Mouse (Mus musculus) heart, postnatal 25 days (tissue): Measurements from ENCODE around the gene Vps16. TPM values are rescaled to one million over a fixed set of nuclear protein-coding genes. Genes with fewer than 3 reads are reported as not detected.

Experiments
- DNase-seq: peaks from one replicate; pipeline ENCODE4 v3.0.0; 2022; ENCODE audit warnings: low spot score
- intact Hi-C: fragments of 180-260 bp; cut with DNase I; formaldehyde crosslinking; loops from one replicate; pipeline ENCODE4 v1.15.1; 2025
- total RNA-seq, 2 experiments: library from RNA; stranded (reverse); gene quantifications; 2 replicates each; pipeline ENCODE4 v1.2.3; 2021

Vps16 gene
- total RNA-seq = 10 to 100 TPM; 21.9 to 26.6 TPM

DNA sequence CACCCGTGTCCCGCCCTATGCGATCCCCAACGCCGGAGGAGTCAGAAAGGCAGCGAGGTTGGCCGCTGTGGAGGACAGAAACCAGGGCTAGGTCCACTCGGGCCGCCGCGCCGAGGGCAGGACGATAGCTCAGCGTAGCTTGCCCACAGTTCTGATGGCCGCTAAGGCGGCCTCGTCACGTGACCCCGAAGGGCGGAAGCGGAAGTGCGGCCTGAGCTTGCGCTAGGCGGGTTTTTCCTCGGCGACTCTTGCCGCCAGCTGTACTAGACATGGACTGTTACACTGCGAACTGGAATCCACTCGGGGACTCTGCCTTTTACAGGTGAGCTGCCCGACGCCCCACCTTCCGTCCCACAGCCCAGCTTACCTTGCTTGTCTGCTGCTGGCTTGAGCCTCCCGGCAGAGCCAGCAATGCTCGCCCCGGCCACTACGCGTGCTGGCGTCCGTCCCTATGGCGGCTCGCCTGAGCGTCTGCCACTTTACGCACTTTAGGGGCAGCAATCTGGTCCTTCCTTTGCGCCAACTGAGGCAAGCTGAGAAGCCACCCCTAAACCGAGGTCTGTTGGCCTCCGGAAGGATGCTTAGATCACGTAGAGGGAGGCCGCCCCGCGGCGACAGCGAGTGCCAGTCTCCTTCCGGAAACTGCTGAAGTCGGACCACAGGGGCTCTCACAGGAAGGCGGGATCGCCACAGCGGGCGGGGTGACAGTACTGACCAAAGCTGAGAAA is at the start of gene Vps16, which contains the start of gene Pced1a:
Gene Vps16 (plus strand): TSS at position 214 of the 728 bp plus-strand sequence.
Gene Pced1a (minus strand): TSS at position 576 of the 728 bp plus-strand sequence.
- peak; percentile 84 for DNase-seq
- intact Hi-C loops = loop anchor here (2.0 to 10.0 kb wide), 2 partner anchors 27 to 241 kb away; partner anchors contain the start of genes Ddrgk1, Itpa and Ptpra

GRCm38 (mm10) chr2:130374951-130375350 is 49.2 kb upstream of the Vps16 start:
- no peak for DNase-seq
- intact Hi-C loops = no loop called here

DNA sequence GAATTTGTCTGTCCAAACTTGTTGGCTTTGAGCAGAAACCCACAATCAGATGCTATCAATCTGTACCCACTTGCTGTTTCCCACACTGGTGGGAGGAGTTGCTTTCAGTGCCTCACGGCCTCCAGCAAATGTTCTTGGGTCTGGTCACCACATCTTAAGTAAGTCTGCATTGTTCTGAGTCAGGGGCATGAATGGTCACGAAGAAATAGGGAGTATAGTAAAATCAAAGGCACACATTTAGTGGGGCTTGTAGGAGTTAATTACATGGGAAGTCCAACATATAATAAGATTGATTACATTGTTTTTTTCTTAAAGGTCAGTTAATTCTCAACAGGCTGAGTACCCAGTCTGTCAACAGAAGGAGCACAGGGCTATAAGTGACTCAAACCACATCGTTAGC is 40.9 kb upstream of the Vps16 start:
- DNase-seq = no peak
- intact Hi-C loops = no loop called here

DNA sequence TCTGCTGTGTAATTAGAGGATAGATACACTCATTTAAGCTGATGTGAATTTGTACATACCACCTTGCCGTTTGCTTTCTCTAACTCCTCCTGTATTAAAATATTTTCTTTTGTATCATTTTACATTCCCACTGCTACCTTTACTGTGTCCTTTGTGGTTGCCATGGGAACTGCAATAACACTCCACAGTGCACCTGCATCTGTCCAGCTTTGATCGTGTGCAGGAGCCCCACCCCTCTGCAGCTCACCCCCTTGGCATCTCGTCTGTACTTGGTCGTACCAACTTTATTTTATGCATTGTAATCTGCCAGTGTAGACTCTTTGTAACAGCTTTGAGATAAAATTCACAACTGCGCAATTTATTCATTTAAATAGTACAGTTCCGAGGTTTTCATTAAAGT is 40.2 kb upstream of the Vps16 start:
- DNase-seq = no peak

DNA sequence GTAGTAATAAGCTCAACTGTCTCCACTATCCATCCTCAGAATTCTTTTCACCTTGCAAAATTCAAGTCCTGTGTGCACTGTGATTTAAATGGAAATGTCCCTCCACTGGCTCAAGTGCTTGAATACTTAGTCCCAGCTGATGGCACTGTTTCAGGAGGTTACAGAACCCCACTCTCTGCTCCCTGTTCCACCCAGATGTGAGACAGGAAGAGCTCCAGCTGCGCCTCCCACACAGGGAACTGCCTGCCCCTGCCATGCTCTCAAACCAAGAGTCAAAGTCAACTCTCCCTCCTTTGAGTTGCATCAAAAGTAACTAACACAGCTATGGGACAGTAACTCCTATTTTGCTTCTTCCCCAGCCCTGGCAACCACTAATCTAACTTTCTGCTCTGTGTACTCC is 37.9 kb upstream of the Vps16 start:
- DNase-seq = no peak
- intact Hi-C loops = no loop called here

More for the DNA sequence above, 40.2 kb upstream of the Vps16 start:
- intact Hi-C loops = no loop called here

GRCm38 (mm10) chr2:130388796-130389195 is 35.3 kb upstream of the Vps16 start:
- no peak for DNase-seq
- intact Hi-C loops = no loop called here

- DNase-seq = no peak
- intact Hi-C loops = no loop called here
Observed at GRCm38 (mm10) chr2:130390993-130391625, 33.0 kb upstream of the Vps16 start.

DNA sequence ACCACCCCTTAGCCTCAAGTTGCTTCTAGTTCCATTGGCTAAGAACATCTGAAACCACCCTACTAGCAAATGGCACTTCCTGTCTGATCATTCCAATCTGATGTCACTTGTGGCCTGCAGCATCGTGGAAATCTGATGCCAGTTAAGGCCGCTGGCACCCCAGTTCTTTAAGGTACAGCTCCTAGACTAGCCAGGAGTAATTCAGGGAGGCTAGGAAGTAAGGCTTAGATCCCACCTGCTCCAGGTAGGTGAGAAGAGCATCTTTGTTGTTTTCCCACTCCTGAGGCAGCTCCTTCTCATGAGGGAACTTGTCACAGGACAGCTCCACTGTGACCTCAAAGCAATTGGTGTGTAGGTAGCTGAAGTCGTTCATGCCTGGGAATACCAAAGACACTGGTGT is 31.3 kb upstream of the Vps16 start:
- intact Hi-C loops = no loop called here
- DNase-seq = no peak

DNA sequence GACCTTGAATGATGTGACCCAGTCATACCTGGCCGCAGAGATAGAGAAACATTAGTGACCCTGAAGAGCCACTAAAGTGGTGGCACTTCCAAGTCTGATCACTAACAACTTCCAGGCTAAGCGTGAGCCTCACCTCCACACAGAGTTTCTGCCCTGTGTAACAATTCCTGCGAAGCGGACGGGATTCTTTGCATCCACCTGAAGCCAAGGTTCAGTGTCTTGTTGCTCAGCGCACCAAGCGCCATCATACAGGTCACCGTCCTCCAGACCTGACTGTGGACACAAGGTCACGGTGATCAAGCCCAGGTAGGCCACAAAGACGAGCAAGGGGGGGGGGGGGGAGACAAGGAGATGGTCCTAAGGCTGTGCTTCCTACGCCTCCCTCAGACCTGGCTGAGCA is 28.4 kb upstream of the Vps16 start:
- intact Hi-C loops = loop anchor here (5.0 kb wide), 1 partner anchor 68 kb away; no protein-coding TSS in a partner anchor
- DNase-seq = no peak

DNA sequence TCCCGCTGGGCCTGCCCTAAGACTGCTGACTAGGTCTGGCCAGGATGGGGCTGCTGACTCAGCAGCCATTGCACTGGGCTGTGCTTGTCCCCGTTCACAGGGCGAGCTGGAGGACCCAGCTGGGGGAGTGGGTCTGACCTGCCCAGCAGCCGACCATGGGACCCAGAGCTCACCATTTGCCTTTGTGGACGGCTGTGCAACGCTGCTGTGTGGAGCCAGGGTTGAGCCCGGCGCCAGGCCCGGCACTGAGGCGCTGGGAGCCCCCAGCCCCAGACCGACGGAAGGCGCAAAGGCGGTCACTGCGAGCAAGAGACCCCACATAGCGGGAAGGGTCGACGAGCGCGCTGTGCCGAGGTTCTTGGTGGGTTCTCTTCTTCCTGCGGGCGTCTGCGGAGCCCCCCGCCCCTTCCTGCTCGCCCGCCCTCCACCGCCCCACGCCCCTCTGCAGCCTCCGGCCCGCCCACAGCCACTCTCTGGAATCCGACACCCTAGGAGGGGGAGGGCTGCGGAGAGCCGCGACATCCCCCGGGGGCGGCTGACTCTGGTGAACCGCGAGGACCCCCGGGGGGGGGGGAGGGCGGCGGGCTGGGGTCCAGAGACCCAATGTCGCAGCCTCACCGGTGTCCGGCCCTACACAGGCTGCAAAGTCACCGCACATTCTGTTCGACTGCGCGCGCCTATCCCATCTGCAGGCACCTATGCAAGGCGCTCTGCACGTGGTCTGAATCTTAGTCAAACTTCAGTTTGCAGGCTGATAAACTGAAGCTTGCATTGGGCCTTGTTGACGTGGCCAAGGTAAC is 26.8 kb upstream of the Vps16 start, which contains the start of gene Cpxm1:
Gene Cpxm1 (minus strand): TSS at position 389 of the 800 bp plus-strand sequence.
- intact Hi-C loops = loop anchor here (5.0 kb wide), 1 partner anchor 70 kb away; no protein-coding TSS in a partner anchor
- DNase-seq = no peak

DNA sequence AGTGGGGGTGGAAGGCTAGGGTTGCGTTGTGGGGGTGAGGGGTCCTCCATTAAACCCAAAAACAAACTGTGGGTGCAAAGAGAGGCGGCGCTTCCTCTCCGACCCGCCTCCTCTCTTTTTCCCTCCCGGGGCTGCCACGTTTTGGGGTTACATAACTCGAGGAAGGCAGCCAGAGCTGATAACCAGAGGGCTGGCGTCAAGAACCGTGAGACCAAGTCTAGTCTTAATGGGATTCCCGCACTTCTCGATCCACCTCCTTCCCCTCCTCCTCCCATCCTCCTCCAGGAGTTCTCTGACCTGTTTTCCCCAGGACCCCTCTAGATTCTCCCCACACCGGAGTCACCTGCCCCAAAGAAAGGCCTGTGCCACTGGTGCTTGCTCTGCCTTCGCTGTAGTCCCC is 26.0 kb upstream of the Vps16 start:
- peak; percentile 49 for DNase-seq
- intact Hi-C loops = loop anchor here (5.0 kb wide), 1 partner anchor 71 kb away; no protein-coding TSS in a partner anchor

DNA sequence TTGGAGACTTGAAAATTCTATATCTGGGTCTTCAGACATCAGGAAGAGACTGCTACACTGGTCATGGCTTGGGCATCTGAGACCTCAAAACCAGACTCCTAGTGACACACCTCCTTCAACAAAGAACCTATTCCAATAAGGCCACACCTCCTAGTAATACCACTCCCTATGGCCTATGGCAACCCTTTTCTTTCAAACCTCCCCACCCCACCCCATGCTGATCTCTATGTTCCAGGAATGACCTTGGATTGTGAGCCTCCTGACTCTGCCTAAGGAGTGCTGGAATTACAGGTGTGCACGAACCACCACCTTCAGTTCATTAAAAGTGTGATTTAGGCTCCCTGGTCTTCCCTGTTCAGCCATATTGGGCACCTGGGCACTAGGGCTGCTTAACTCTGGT is 24.1 kb upstream of the Vps16 start:
- intact Hi-C loops = no loop called here
- DNase-seq = no peak

- intact Hi-C loops = no loop called here
Observed at GRCm38 (mm10) chr2:130401891-130402290, 22.2 kb upstream of the Vps16 start.

GRCm38 (mm10) chr2:130404939-130405338 is 19.2 kb upstream of the Vps16 start, which contains the start of the genes Gm28372 and 1700020A23Rik:
Gene Gm28372, plus strand, starts transcription at chr2:130405239.
Gene 1700020A23Rik, plus strand, starts transcription at chr2:130405259.
- no peak for DNase-seq
- intact Hi-C loops = no loop called here

More at GRCm38 (mm10) chr2:130401891-130402290, 22.2 kb upstream of the Vps16 start:
- no peak for DNase-seq

GRCm38 (mm10) chr2:130406178-130406577 is 18.0 kb upstream of the Vps16 start, which contains the start of gene Tmem239:
Gene Tmem239, plus strand, starts transcription at chr2:130406478.
- no peak for DNase-seq
- intact Hi-C loops = no loop called here

GRCm38 (mm10) chr2:130408194-130408593 is 15.9 kb upstream of the Vps16 start:
- intact Hi-C loops = no loop called here
- DNase-seq = no peak

DNA sequence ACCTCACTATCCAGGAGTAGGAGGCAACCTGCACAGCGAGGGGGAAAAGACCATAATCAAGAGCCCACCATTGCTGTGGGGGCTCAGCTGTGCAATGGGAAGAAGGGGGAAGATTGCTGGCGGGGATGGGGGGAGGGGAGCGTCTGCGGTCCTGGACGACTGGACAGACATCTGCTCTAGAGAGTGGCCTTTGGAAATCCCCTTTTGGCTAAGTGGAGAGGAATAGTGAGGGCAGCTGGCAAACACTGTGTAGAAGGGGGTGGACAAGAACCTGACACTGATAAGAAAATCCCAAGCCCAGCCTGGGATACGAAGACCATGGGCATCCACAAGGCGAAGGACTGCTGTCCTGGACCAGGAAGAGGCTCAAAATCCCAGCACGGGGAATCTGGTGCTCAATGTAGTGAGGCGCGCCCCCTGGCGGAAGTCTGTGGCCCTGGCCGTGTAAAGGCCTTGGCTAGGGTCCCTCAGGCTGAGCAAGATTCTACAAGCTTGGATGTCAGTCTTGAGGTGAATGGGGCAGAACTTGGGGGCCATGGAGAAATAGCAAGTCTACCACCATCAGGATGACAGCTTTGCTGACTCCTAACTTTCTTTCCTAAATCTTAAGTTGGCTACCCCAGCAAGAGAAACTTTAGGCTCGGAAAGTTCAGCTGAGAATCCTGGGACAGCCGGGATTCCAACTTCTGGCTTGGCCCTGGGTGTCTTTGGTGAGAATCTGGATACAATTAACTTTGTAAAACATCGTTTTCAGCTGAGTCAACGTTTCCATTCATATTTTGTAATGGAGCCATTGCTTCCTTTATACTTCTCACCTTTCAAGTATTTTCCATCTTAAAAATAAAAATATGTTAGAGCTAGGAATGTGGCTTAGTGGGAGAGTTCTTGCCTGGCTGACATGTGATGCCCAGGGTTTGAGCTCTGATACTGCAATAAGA is 12.3 kb upstream of the Vps16 start:
- intact Hi-C loops = loop anchor here (2.0 to 10.0 kb wide), 2 partner anchors 119 to 237 kb away; partner anchors contain the start of gene Snrpb
- DNase-seq = peak; percentile 66

DNA sequence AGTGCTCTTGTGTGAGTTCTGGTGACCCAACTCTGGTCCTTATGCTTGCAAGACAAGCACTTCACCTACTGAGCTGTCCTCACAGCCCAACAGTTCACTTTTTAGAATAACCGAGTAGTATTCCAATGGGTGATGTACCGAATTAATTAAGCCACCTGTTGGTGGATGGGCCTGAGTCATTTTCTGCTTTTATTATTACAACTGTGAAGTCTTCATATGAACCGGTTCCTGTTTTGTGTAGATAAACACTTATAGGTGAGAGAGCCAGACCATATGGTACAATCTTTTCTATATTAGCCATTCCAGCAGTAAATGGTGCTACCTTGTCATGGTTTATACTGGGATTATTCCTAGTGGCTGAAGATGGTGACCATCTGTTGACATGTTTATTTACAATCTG is 11.4 kb upstream of the Vps16 start:
- intact Hi-C loops = loop anchor here (10.0 kb wide), 1 partner anchor 238 kb away; the partner anchor contains the start of gene Snrpb
- no peak for DNase-seq
